Mouse (Mus musculus): ENCODE results near the gene Gata3. TPM values are rescaled to one million over a fixed set of nuclear protein-coding genes. Genes with fewer than 3 reads are reported as not detected.

Gata3 gene
- polyA plus RNA-seq, 1 experiment from 2014 or later = 103 TPM

GRCm38 (mm10) chr2:9886921-9887610 lies 2.8 kb downstream of the Gata3 start:
- peak overlapping the region; percentile 90 for H3K4me2 ChIP-seq (replicated peaks; ENCODE audit: low read depth, low read length)
- ATAC-seq (ENCODE audit: low FRiP score, low TSS enrichment) = no peak
- no peaks in the 10 kb centered on the region for H3K9me3 ChIP-seq (ENCODE audit: low read length)
- peak overlapping the region; percentile 68 for H3K9ac ChIP-seq (replicated peaks; ENCODE audit: low read length)
- H3K27me3 ChIP-seq (ENCODE audit: insufficient read depth, low read length) = peaks cover 91% of the 10 kb centered on the region
- peak overlapping the region; percentile 55 for H3K4me3 ChIP-seq (ENCODE audit: low read length)
- WGBS = 3% methylated on average over 7 of the region's 7 CpGs
- H3K36me3 ChIP-seq (ENCODE audit: insufficient read depth, low read length) = no peaks in the 10 kb centered on the region
- H3K4me1 ChIP-seq (ENCODE audit: insufficient read depth, low read length) = 0 out of 2 replicates have a peak, but pooled peaks cover 7% of the 10 kb centered on the region
- peak overlapping the region; percentile 81 for H3K27ac ChIP-seq (ENCODE audit: low read length)

DNA sequence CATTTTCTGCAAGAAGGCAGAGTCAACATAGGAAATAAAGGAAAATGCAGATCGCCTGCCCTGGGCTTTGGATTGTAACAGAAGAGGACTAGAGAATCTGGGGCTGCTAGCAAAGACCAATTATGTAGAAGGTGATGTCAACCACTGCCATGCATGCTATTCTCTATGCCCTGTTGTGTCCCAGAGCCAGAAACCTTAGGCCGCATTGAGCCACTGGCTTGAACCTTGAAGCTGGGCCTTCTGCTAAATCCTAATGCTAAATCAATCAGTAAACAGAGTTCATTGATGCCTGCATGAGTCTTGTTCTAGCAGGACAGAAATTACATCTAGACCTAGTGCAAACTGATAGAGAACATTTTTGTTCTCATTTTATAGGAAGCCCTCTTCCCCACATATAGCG lies 3.8 kb downstream of the Gata3 start:
- Histone ChIP-seq H3K27ac (ENCODE audit: low read length) (peak overlapping the region; percentile 35), H3K27me3 (ENCODE audit: insufficient read depth, low read length) (peaks cover 94% of the 10 kb centered on the region), H3K9me3 (ENCODE audit: low read length) (no peaks in the 10 kb centered on the region), H3K4me3 (ENCODE audit: low read length) (peak overlapping the region; percentile 55), H3K4me2 (replicated peaks; ENCODE audit: low read depth, low read length) (peak overlapping the region; percentile 90), H3K4me1 (ENCODE audit: insufficient read depth, low read length) (peaks cover 14% of the 10 kb centered on the region; the same call in 1 of the 2 replicates), H3K36me3 (ENCODE audit: insufficient read depth, low read length) (no peaks in the 10 kb centered on the region), H3K9ac (replicated peaks; ENCODE audit: low read length) (peak overlapping the region; percentile 68)
- 25% methylated on average over 3 of the region's 3 CpGs for WGBS
- no peak for ATAC-seq (ENCODE audit: low FRiP score, low TSS enrichment)

GRCm38 (mm10) chr2:9885217-9885770 lies 4.5 kb downstream of the Gata3 start:
- Histone ChIP-seq H3K4me1 (ENCODE audit: insufficient read depth, low read length) (peaks cover 16% of the 10 kb centered on the region; the same call in 1 of the 2 replicates), H3K9me3 (ENCODE audit: low read length) (no peaks in the 10 kb centered on the region), H3K4me2 (replicated peaks; ENCODE audit: low read depth, low read length) (peak overlapping the region; percentile 90), H3K27ac (ENCODE audit: low read length) (0 out of 2 replicates have a peak overlapping the region, but pooled peaks have one; percentile 0), H3K4me3 (ENCODE audit: low read length) (peak overlapping the region; percentile 55), H3K9ac (replicated peaks; ENCODE audit: low read length) (peak overlapping the region; percentile 68), H3K27me3 (ENCODE audit: insufficient read depth, low read length) (peaks cover 95% of the 10 kb centered on the region), H3K36me3 (ENCODE audit: insufficient read depth, low read length) (no peaks in the 10 kb centered on the region)
- no peak for ATAC-seq (ENCODE audit: low FRiP score, low TSS enrichment)
- WGBS = 6% methylated on average over 14 of the region's 14 CpGs

DNA sequence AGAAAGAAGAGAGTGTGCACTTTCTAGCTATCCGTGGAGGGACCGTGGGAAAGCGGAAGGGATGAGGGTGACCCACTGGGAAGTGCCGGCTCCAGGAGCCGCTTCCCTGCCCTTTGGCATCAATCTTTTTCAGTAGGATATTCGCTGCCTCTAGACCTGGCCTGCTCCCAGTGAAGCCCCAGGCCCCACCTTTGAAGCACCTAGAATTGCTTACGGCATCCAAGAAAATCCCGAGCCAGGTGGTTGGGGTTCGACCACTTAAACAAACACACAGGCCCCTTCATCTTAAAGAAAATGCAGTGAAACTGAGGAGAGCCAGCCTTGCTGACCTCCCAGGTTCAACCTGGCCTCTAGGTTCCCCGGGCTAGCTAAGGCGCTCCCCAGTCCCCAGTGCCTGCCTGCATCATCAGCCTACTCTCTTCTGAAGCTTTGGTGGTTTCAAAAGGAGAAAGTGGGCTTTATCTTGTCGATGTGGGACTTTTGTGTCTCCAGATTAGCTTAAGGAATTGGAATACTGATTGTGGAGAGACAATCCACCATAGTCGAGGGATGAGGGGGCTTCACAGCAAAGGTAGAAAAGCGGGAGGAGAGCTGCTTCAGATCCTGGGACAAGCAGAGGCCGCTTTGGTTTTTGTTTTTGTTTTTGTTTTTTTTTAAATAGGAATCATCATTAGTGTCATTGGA lies 5.2 kb downstream of the Gata3 start:
- Histone ChIP-seq H3K9me3 (ENCODE audit: low read length) (no peaks in the 10 kb centered on the region), H3K4me1 (ENCODE audit: insufficient read depth, low read length) (peaks cover 16% of the 10 kb centered on the region; the same call in 1 of the 2 replicates), H3K27ac (ENCODE audit: low read length) (peak overlapping the region; percentile 67), H3K27me3 (ENCODE audit: insufficient read depth, low read length) (peaks cover 94% of the 10 kb centered on the region), H3K9ac (replicated peaks; ENCODE audit: low read length) (peak overlapping the region; percentile 68), H3K4me2 (replicated peaks; ENCODE audit: low read depth, low read length) (peak overlapping the region; percentile 90), H3K4me3 (ENCODE audit: low read length) (peak overlapping the region; percentile 55), H3K36me3 (ENCODE audit: insufficient read depth, low read length) (no peaks in the 10 kb centered on the region)
- ATAC-seq (ENCODE audit: low FRiP score, low TSS enrichment) = no peak
- 7% methylated on average over 15 of the region's 15 CpGs for WGBS

DNA sequence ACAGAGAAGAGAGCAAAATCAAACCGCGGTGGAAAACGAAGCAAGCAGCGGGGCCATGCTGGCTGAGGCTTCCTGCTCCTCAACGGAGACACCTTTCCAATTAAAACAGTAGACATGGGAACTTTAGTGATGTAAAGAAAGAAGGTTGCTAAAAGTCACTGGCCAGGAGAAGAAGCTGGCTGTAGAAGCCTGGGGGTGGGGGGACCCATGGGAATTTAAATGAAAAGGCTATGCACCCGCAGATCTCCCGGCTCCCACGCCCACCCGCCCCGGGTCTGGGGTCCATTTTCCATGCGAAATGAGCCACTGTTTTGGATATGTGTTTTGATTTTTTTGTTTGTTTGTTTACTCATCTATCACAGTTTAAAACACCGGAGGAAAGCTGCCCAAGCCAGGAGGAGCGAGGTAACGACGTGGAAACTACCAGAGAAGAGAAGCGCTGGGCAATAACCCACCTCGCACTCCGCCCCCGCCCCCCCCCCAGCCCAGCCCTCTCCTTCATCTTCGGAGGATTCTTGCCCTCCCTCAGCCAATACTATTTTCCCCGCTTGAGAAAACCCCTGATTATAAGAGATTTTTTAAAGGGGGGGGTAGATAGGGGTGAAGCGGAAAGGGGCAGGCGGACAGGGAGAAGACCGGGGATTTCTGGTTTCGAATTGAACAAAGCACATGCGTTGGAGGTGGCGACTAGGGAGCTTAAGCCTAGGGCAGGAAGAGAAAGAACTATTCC lies 5.9 kb downstream of the Gata3 start:
- H3K4me2 ChIP-seq (replicated peaks; ENCODE audit: low read depth, low read length) = peak overlapping the region; percentile 90
- no peak for ATAC-seq (ENCODE audit: low FRiP score, low TSS enrichment)
- H3K4me3 ChIP-seq (ENCODE audit: low read length) = peak overlapping the region; percentile 55
- peak overlapping the region; percentile 81 for H3K27ac ChIP-seq (ENCODE audit: low read length)
- H3K9ac ChIP-seq (replicated peaks; ENCODE audit: low read length) = peak overlapping the region; percentile 68
- H3K36me3 ChIP-seq (ENCODE audit: insufficient read depth, low read length) = no peaks in the 10 kb centered on the region
- 1% methylated on average over 27 of the region's 27 CpGs for WGBS
- peaks cover 16% of the 10 kb centered on the region; the same call in 1 of the 2 replicates for H3K4me1 ChIP-seq (ENCODE audit: insufficient read depth, low read length)
- peaks cover 88% of the 10 kb centered on the region for H3K27me3 ChIP-seq (ENCODE audit: insufficient read depth, low read length)
- H3K9me3 ChIP-seq (ENCODE audit: low read length) = no peaks in the 10 kb centered on the region

DNA sequence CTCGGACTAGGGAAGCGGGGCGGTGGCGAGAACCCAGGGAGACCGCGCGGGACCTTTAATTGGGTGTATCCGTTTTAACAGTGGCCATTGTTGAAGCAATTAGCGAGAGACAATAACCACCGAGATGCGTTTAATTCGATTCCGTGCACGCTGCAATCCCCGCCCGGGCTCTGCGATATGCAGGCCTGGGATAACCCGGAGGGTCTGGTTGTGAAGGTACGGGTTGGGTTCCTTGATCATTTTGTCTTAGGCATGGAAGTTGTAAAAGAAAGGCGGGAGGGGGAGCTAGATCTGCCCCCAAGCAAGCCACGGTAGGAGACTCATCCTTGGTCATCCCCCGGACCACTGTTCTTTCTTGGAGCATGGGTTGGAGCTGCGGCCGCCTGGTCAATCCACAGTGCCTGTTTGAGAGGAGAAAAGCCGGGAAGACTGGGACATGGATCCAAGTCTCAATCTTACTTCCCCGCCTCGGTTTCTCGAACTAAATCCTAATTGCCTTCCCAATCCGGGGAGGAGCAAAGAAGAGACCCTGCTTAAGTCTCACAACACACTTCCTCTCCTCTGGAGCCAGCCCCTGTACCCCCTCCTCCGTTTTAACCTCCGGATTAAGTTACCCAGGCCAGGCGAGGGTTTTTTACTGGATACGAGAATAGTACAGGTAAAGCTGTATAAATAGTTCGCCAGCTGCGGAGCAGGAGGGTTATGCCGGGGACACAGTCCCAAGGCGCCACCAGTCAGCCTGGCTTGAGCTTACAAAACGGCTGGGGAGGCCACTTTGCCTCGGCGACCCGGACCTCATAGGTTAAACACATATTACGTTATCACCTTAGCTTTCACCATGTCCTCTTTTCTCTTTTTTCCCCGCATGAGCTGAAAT lies 6.7 kb downstream of the Gata3 start:
- WGBS = 1% methylated on average over 43 of the region's 43 CpGs

GRCm38 (mm10) chr2:9882371-9882925 lies 7.4 kb downstream of the Gata3 start:
- under 1% methylated on average over 39 of the region's 39 CpGs for WGBS
- Histone ChIP-seq H3K4me2 (replicated peaks; ENCODE audit: low read depth, low read length) (peak overlapping the region; percentile 90), H3K36me3 (ENCODE audit: insufficient read depth, low read length) (no peaks in the 10 kb centered on the region), H3K4me3 (ENCODE audit: low read length) (peak overlapping the region; percentile 55), H3K27me3 (ENCODE audit: insufficient read depth, low read length) (peaks cover 78% of the 10 kb centered on the region), H3K4me1 (ENCODE audit: insufficient read depth, low read length) (peaks cover 25% of the 10 kb centered on the region; the same call in 1 of the 2 replicates), H3K9ac (replicated peaks; ENCODE audit: low read length) (peak overlapping the region; percentile 68), H3K27ac (ENCODE audit: low read length) (peak overlapping the region; percentile 81), H3K9me3 (ENCODE audit: low read length) (no peaks in the 10 kb centered on the region)
- ATAC-seq (ENCODE audit: low FRiP score, low TSS enrichment) = no peak

More for the DNA sequence above, 6.7 kb downstream of the Gata3 start:
- H3K36me3 ChIP-seq (ENCODE audit: insufficient read depth, low read length) = no peaks in the 10 kb centered on the region
- peak overlapping the region; percentile 81 for H3K27ac ChIP-seq (ENCODE audit: low read length)
- H3K4me3 ChIP-seq (ENCODE audit: low read length) = peak overlapping the region; percentile 55
- H3K27me3 ChIP-seq (ENCODE audit: insufficient read depth, low read length) = peaks cover 82% of the 10 kb centered on the region
- H3K9ac ChIP-seq (replicated peaks; ENCODE audit: low read length) = peak overlapping the region; percentile 68
- no peaks in the 10 kb centered on the region for H3K9me3 ChIP-seq (ENCODE audit: low read length)
- peaks cover 20% of the 10 kb centered on the region; the same call in 1 of the 2 replicates for H3K4me1 ChIP-seq (ENCODE audit: insufficient read depth, low read length)
- no peak for ATAC-seq (ENCODE audit: low FRiP score, low TSS enrichment)
- peak overlapping the region; percentile 90 for H3K4me2 ChIP-seq (replicated peaks; ENCODE audit: low read depth, low read length)

DNA sequence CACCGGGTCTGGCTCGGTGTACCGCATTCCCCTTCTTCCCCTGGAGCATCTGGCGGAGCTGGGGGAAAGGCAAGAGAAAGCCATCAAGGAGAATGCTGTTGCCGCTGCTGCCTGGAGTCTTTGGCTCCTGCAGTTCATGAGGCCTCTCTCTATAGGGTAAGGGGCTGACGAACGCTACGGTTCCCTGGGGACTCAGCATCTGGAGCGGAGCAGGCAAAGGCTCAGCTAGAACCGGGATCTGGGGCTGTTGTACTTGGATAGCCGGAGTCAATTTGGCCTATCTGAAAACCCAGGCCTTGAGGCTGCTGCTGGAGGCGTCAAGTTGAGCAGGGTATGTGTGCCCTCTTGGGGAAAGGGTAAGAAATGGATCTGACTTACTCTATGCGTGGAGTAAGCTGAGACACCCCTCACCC lies 8.2 kb downstream of the Gata3 start:
- no peak for ATAC-seq (ENCODE audit: low FRiP score, low TSS enrichment)
- peak overlapping the region; percentile 55 for H3K4me3 ChIP-seq (ENCODE audit: low read length)
- H3K4me1 ChIP-seq (ENCODE audit: insufficient read depth, low read length) = peaks cover 25% of the 10 kb centered on the region; the same call in 1 of the 2 replicates
- H3K36me3 ChIP-seq (ENCODE audit: insufficient read depth, low read length) = no peaks in the 10 kb centered on the region
- no peaks in the 10 kb centered on the region for H3K9me3 ChIP-seq (ENCODE audit: low read length)
- WGBS = 3% methylated on average over 13 of the region's 13 CpGs
- H3K27ac ChIP-seq (ENCODE audit: low read length) = peak overlapping the region; percentile 81
- H3K27me3 ChIP-seq (ENCODE audit: insufficient read depth, low read length) = peaks cover 76% of the 10 kb centered on the region
- peak overlapping the region; percentile 90 for H3K4me2 ChIP-seq (replicated peaks; ENCODE audit: low read depth, low read length)
- H3K9ac ChIP-seq (replicated peaks; ENCODE audit: low read length) = peak overlapping the region; percentile 68

Measured in kidney, embryonic 16.5 days (tissue).